Mouse (Mus musculus) layer of hippocampus, adult 6 months (tissue): ENCODE results near the gene Gm6034. TPM values are rescaled to one million over a fixed set of nuclear protein-coding genes. Genes with fewer than 3 reads are reported as not detected.

Source experiments
- long read RNA-seq, 2 experiments: library from polyadenylated mRNA; unstranded; transcript quantifications; one replicate each; pipeline ENCODE4 v2.0.0; 2019 to 2020
- polyA plus RNA-seq: library from polyadenylated mRNA; unstranded; fragments of <200 nt; fragmentation: Nextera tagmentation; gene quantifications from 2 replicates; pipeline ENCODE4 v1.2.3, GENCODE M21; 2021

Gm6034 gene
- not detected in 2 replicates for polyA plus RNA-seq
- long read RNA-seq, experiment 1 = 0 reads
- long read RNA-seq, experiment 2 = 0 reads

GRCm38 (mm10) chr17:36042610-36043169, at the start of gene Gm6034, which contains the start of gene H2-T22:
Gm6034 (plus strand) TSS chr17:36042961.
H2-T22 (minus strand) TSS chr17:36042747.

GRCm38 (mm10) chr17:36020191-36021073, 22.3 kb upstream of the Gm6034 start, which contains the start of gene H2-T24:
H2-T24 (minus strand) TSS chr17:36020560.

GRCm38 (mm10) chr17:36032351-36032875, 10.3 kb upstream of the Gm6034 start, which contains the start of gene H2-T23:
H2-T23 (minus strand) TSS chr17:36032855.

GRCm38 (mm10) chr17:36058362-36058761, 15.6 kb downstream of the Gm6034 start, which contains the start of gene Gm11127:
Gm11127 (minus strand) TSS chr17:36058371.

Other genes starting within 250 kb of the Gm6034 start
- gene Ier3, start 221.3 kb upstream of the Gm6034 start, polyA plus RNA-seq = 6.3 and 7.1 TPM in 2 replicates
- 109 and 126 TPM in 2 replicates for gene Flot1, start 219.7 kb upstream of the Gm6034 start, polyA plus RNA-seq
- gene Tubb5, start 204.7 kb upstream of the Gm6034 start, polyA plus RNA-seq = 614 and 636 TPM in 2 replicates
- gene Mdc1, start 201.4 kb upstream of the Gm6034 start, polyA plus RNA-seq = 1.6 and 3.2 TPM in 2 replicates
- 3.1 and 3.5 TPM in 2 replicates for gene Nrm, start 181.6 kb upstream of the Gm6034 start, polyA plus RNA-seq
- 1.6 and 1.8 TPM in 2 replicates for gene Ppp1r18, start 177.4 kb upstream of the Gm6034 start, polyA plus RNA-seq
- gene Dhx16, start 163.1 kb upstream of the Gm6034 start, polyA plus RNA-seq = 8.7 and 8.9 TPM in 2 replicates
- 57.1 and 72.3 TPM in 2 replicates for gene 2310061I04Rik, start 145.5 kb upstream of the Gm6034 start, polyA plus RNA-seq
- gene Atat1, start 132.9 kb upstream of the Gm6034 start, polyA plus RNA-seq = 47.2 and 55.1 TPM in 2 replicates
- gene Mrps18b, start 126.6 kb upstream of the Gm6034 start, polyA plus RNA-seq = 63.7 and 64.4 TPM in 2 replicates
- 17.2 and 18.5 TPM in 2 replicates for gene Ppp1r10, start 126.5 kb upstream of the Gm6034 start, polyA plus RNA-seq
- 44.3 and 58.3 TPM in 2 replicates for gene Abcf1, start 73.2 kb upstream of the Gm6034 start, polyA plus RNA-seq
- 20.1 and 23.4 TPM in 2 replicates for gene Gnl1, start 63.1 kb upstream of the Gm6034 start, polyA plus RNA-seq
- 14.1 and 16.1 TPM in 2 replicates for gene Prr3, start 62.7 kb upstream of the Gm6034 start, polyA plus RNA-seq
- gene H2-T24, start 22.4 kb upstream of the Gm6034 start, polyA plus RNA-seq = 2.0 and 2.2 TPM in 2 replicates
- gene H2-T23, start 10.1 kb upstream of the Gm6034 start, polyA plus RNA-seq = 11.5 and 14.4 TPM in 2 replicates
- gene H2-T22, start 214 bp upstream of the Gm6034 start, polyA plus RNA-seq = 16.1 and 16.5 TPM in 2 replicates
- not detected in 2 replicates for gene Gm11127, start 15.4 kb downstream of the Gm6034 start, polyA plus RNA-seq
- 0.09 TPM in 1 of 2 replicates, not detected in the other for gene Gm19684, start 78.7 kb downstream of the Gm6034 start, polyA plus RNA-seq
- gene Gm7030, start 86.5 kb downstream of the Gm6034 start, polyA plus RNA-seq = not detected in 2 replicates
- gene Gm8909, start 125.6 kb downstream of the Gm6034 start, polyA plus RNA-seq = not detected in 2 replicates
- not detected in 2 replicates for gene H2-T3, start 147.3 kb downstream of the Gm6034 start, polyA plus RNA-seq
- 103 and 112 TPM in 2 replicates for gene Rpp21, start 215.1 kb downstream of the Gm6034 start, polyA plus RNA-seq
- 3.9 and 4.4 TPM in 2 replicates for gene Trim39, start 229.3 kb downstream of the Gm6034 start, polyA plus RNA-seq
- gene H2-M10.2, start 243.5 kb downstream of the Gm6034 start, polyA plus RNA-seq = not detected in 2 replicates